Mouse (Mus musculus): Measurements from ENCODE around the gene Cdkal1.

DNA sequence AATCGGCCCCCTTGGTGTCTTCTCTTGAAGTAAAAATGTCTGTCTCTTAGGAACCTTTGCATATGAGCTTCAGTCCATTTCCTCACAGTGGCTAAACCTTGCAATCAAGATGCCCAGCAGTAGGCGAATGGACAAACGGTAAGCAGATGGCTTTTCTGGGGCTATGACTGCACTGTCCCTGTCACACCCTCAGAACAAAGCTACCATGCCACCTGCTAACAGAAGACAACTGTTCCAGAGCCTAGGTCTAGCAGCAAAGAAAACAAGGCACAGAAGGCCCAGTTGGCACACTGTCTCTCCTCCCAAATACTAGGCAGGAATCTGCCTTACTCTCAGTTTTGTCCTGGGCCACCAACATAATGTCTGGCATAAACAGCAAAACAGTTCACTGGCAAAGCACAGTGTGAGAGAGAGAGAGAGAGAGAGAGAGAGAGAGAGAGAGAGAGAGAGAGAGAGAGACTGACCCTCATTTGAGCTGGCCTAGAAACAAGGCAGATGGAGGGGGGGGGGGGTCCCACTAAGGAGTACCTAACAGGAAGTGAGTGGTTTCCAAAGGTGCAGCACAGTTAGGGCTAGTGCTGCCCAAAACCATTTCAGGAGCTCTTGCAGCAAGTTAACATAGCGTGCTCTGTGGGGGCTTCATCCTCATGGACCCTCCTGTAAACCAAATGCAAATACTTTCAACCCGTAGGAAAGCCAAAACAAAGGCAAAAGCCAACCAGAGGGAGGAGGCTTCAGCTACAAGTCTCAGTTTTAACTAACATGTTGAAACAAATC lies 95.6 kb downstream of the Cdkal1 start:
- TF ChIP-seq KAT2A (IDR thresholded peaks at IDR 0.05; ENCODE audit: insufficient replicate concordance, low read length) (no peak), USF2 (conservative IDR thresholded peaks at IDR 0.05; ENCODE audit: low read depth, low read length) (no peak), POLR2A (IDR thresholded peaks at IDR 0.05; ENCODE audit: low read depth, low read length) (no peak), IRF4 (IDR thresholded peaks at IDR 0.05; ENCODE audit: low read depth, low read length) (no peak), CTCF (conservative IDR thresholded peaks at IDR 0.05 in 1 of 2, IDR thresholded peaks at IDR 0.05 in 1 of 2; ENCODE audit: low read depth in 2 of 2, low read length in 2 of 2) (no peak), MYC (IDR thresholded peaks at IDR 0.05; ENCODE audit: low read depth, low read length) (no peak)
